In the genomic region with DNA sequence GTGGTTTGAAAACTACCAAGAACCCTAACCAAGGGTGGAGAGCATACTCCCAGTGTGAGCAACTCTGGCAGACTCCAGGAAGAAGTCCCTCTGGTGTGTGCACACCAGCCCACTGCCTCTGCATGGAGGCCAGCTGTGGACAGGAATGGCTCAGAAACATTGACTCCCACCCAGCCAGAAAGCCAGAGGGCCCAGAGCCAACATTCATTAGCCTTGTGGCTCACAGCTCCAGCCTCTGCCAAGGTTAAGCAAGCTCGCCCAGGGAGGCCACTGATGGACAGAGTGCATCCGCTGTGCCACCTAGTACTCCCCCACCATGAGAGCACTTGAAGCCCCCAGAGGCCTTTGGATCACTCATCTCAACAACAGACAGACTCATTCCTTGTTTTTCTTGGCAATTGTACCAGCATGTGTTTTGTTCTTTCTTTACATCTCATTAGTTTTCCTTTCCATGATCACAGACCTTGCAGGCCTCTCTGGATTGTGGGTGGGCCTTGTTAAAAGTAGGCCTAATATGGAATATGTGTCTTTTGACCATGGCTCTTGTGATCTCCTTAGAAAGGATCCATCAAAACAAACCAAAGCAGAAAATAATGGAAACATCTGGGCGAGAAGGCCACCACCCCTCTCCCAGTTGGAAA, we compare ENCODE assay signal across 13 mouse cellular contexts. TPM values are rescaled to one million over a fixed set of nuclear protein-coding genes. Genes with fewer than 3 reads are reported as not detected.
A peak's percentile ranks its signal among the peaks of the same experiment; 100 is the strongest.
DNase-seq lines count a peak whose midpoint lies in the region; ATAC-seq lines count a peak whose summit lies in the region.
"Had no signal": no experiment of that assay in that cellular context is flagged by ENCODE, and none has a peak within 500 bp of the region (broad histone marks: within the 10 kb centered on the region; RNA-seq: fewer than 3 reads in every experiment).

No protein-coding gene starts in this region.

- H3K9me3 ChIP-seq in heart, embryonic 11.5 days (replicated peaks; ENCODE audit: control insufficient read depth, low read length), result no peaks in the 10 kb centered on the region
- no peaks in the 10 kb centered on the region for H3K9me3 ChIP-seq in lung, embryonic 16.5 days (ENCODE audit: control insufficient read depth, low read length)
- H3K9me3 ChIP-seq: embryonic facial prominence, embryonic 15.5 days; limb, embryonic 12.5 days had no signal

- no peaks in the 10 kb centered on the region for H3K36me3 ChIP-seq in heart, embryonic 11.5 days (ENCODE audit: control insufficient read depth, insufficient read depth, low read length)
- H3K36me3 ChIP-seq in lung, embryonic 16.5 days (ENCODE audit: control insufficient read depth, insufficient read depth, low read length), result no peaks in the 10 kb centered on the region
- H3K36me3 ChIP-seq: embryonic facial prominence, embryonic 15.5 days; limb, embryonic 12.5 days had no signal

- H3K27ac ChIP-seq in heart, embryonic 11.5 days (ENCODE audit: low read depth, low read length), result no peak overlapping the region
- peak overlapping the region; percentile 72 for H3K27ac ChIP-seq in lung, embryonic 16.5 days (ENCODE audit: low read length)
- H3K27ac ChIP-seq: embryonic facial prominence, embryonic 15.5 days; limb, embryonic 12.5 days had no signal

- WGBS in heart, embryonic 11.5 days (ENCODE audit: insufficient replicate concordance), result 73% methylated on average over 3 of the region's 3 CpGs
- 58% methylated on average over 3 of the region's 3 CpGs for WGBS in lung, embryonic 16.5 days

- no peak overlapping the region for H3K4me3 ChIP-seq in heart, embryonic 11.5 days (ENCODE audit: low read depth, low read length)
- no peak overlapping the region for H3K4me3 ChIP-seq in lung, embryonic 16.5 days (ENCODE audit: low read length)
- H3K4me3 ChIP-seq: embryonic facial prominence, embryonic 15.5 days; limb, embryonic 12.5 days had no signal

- DNase-seq in heart, adult 8-10 months (ENCODE audit: low spot score), result peak; percentile 23
- DNase-seq in NIH3T3 (ENCODE audit: low read depth), result peak; percentile 12
- DNase-seq in heart, postnatal 14 days, result peak; percentile 25 to 48
- no peak for DNase-seq in embryo, embryonic 9.5 days (ENCODE audit: extremely low spot score)
- no peak for DNase-seq in frontal cortex, postnatal 25 days (ENCODE audit: low spot score in 2 of 2)
- no peak for DNase-seq in left cerebral cortex, adult 8-10 months (ENCODE audit: low spot score in 2 of 2)
- DNase-seq: cerebellum, adult 2 months had no signal

- no peaks in the 10 kb centered on the region for H3K27me3 ChIP-seq in heart, embryonic 11.5 days (ENCODE audit: control insufficient read depth, insufficient read depth, low read length)
- H3K27me3 ChIP-seq in lung, embryonic 16.5 days (ENCODE audit: control insufficient read depth, insufficient read depth, low read depth, low read length), result no peaks in the 10 kb centered on the region
- H3K27me3 ChIP-seq: embryonic facial prominence, embryonic 15.5 days; limb, embryonic 12.5 days had no signal

- H3K4me1 ChIP-seq in heart, embryonic 11.5 days (ENCODE audit: control insufficient read depth, insufficient read depth, low read length), result no peaks in the 10 kb centered on the region
- H3K4me1 ChIP-seq in lung, embryonic 16.5 days (replicated peaks; ENCODE audit: control insufficient read depth, insufficient read depth, low read length), result peaks cover 4% of the 10 kb centered on the region

- no peak overlapping the region for H3K9ac ChIP-seq in heart, embryonic 11.5 days (ENCODE audit: low read depth, low read length)
- no peak overlapping the region for H3K9ac ChIP-seq in lung, embryonic 16.5 days (ENCODE audit: low read length)
- H3K9ac ChIP-seq: embryonic facial prominence, embryonic 15.5 days; limb, embryonic 12.5 days had no signal

- intact Hi-C loops in heart, postnatal 14 days (cut with DNase I), result no loop called here

- no peak overlapping the region for H3K4me2 ChIP-seq in heart, embryonic 11.5 days
- H3K4me2 ChIP-seq in lung, embryonic 16.5 days (ENCODE audit: low read depth, low read length), result no peak overlapping the region
- H3K4me2 ChIP-seq: embryonic facial prominence, embryonic 15.5 days; limb, embryonic 12.5 days had no signal

- ATAC-seq in heart, embryonic 11.5 days (replicated peaks; ENCODE audit: insufficient number of reproducible peaks, low FRiP score, low TSS enrichment), result no peak
- ATAC-seq in lung, embryonic 16.5 days (ENCODE audit: low read depth), result peak; percentile 76
- ATAC-seq: inflammation-experienced regulatory T-cells, adult 6 months had no signal

RNA-seq across cellular contexts. Expression of gene St8sia2, which starts 46.9 kb away (rescaled TPM):
- total RNA-seq in heart, adult 8-10 months (2022), result under 1 TPM; 0.09 to 0.28 (median 0.18) TPM
- polyA plus RNA-seq in heart, embryonic 11.5 days (2014; fragmentation: Nextera tagmentation; extraction: Ambion mirVana), result 6.5 and 7.8 TPM in 2 replicates
- 1 to 10 TPM in 1 of 2 experiments, under 1 TPM in 1; 0.68 to 1.0 TPM for total RNA-seq in heart, postnatal 14 days (2021)
- polyA plus RNA-seq in lung, embryonic 16.5 days (2015; fragmentation: Nextera tagmentation; extraction: Ambion mirVana), result 5.7 and 8.6 TPM in 2 replicates
- 1 to 10 TPM; 1.6 to 2.4 (median 2.2) TPM for total RNA-seq in left cerebral cortex, adult 8-10 months (2022)
- total RNA-seq: megakaryocyte-erythroid progenitor cell, adult 5-6 weeks had no signal
- polyA plus RNA-seq: inflammation-experienced regulatory T-cells, adult 6 months had no signal

Comparison
In these comparisons a context has a peak if more than half of its experiments do, and no peak if none do; other contexts are left out.
1. DNase-seq: peak in heart, adult 8-10 months (single experiment), NIH3T3 (single experiment) and heart, postnatal 14 days (2 of 2); none in embryo, embryonic 9.5 days (single experiment), frontal cortex, postnatal 25 days (0 of 2) and left cerebral cortex, adult 8-10 months (0 of 2).